Mouse (Mus musculus): ENCODE results near the gene Epb41l1. TPM values are rescaled to one million over a fixed set of nuclear protein-coding genes. Genes with fewer than 3 reads are reported as not detected.
A peak's percentile ranks its signal among the peaks of the same experiment; 100 is the strongest.

Gene Epb41l1
- polyA plus RNA-seq, 1 experiment from 2014 or later: 20.9 TPM

DNA sequence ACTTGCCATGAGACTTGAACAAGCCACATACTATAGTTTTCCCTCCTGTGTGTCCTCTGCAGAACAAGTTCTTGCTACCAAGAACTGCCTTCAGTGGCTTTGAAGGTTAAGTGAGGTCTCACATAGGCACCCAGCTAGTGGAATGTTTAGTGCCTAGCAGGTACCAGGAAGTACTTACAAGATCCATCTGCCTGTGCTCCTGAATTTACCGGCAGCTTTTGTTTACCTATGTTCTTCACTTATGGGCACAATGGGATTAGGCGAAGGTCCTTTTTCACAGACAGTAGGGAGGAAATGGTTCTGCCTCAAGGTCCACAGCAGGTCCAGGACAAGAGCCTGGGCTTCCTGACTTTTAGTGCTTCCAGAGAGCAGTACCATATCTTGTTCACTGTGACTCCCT lies 112.5 kb downstream of the Epb41l1 start:
- Histone ChIP-seq H3K4me3 (replicated peaks; ENCODE audit: low read depth, low read length) (no peak overlapping the region), H3K4me2 (ENCODE audit: low read length) (no peak overlapping the region), H3K36me3 (ENCODE audit: control insufficient read depth, insufficient read depth, low read length) (peaks cover 54% of the 10 kb centered on the region), H3K9me3 (ENCODE audit: control insufficient read depth, low read length) (no peaks in the 10 kb centered on the region), H3K27ac (replicated peaks; ENCODE audit: low read depth, low read length) (no peak overlapping the region), H3K4me1 (ENCODE audit: control insufficient read depth, insufficient read depth, low read length) (no peaks in the 10 kb centered on the region), H3K27me3 (ENCODE audit: control insufficient read depth, insufficient read depth, low read length) (no peaks in the 10 kb centered on the region), H3K9ac (replicated peaks; ENCODE audit: low read length) (no peak overlapping the region)
- WGBS: 88% methylated on average over 2 of the region's 2 CpGs
- no peak for ATAC-seq (ENCODE audit: low FRiP score, low TSS enrichment)
- no peak for DNase-seq

DNA sequence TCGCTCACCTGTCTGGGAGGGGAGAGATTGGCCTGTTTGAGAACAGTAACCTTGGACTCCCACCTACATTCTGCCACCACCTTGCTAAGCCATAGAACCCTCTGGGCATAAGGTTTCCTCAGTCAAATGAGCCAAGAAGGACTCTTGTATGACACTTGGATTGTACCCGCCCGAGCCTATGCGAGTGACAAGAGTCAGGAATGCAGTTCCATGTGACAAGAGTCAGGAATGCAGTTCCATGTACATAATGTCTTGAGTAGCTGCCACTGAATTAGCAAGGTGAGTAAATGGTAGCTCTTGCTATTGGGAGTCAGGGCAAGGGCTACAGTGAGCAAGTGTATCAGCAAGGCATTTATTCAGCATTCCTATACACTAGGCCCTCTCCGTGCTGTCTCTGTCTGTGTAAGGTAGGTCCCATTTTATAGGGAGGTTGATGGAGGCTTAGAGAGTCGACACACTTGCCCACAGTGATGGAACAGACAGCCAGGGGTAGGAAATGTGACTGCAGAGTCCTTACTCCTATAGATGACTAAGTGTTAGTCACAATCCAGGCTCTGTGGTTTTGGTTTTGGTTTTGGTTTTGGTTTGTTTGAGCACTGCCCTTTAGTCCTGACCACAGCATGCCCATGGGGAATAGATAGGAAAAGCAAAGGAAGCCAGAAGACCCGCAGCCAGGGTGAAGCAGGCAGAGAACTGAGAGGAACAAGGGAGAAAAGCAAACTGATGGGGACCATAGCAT lies 118.3 kb downstream of the Epb41l1 start:
- no peak for ATAC-seq (ENCODE audit: low FRiP score, low TSS enrichment)
- Histone ChIP-seq H3K9ac (replicated peaks; ENCODE audit: low read length) (no peak overlapping the region), H3K9me3 (ENCODE audit: control insufficient read depth, low read length) (no peaks in the 10 kb centered on the region), H3K27me3 (ENCODE audit: control insufficient read depth, insufficient read depth, low read length) (no peaks in the 10 kb centered on the region), H3K36me3 (ENCODE audit: control insufficient read depth, insufficient read depth, low read length) (peaks cover 43% of the 10 kb centered on the region), H3K4me1 (ENCODE audit: control insufficient read depth, insufficient read depth, low read length) (no peaks in the 10 kb centered on the region), H3K27ac (replicated peaks; ENCODE audit: low read depth, low read length) (no peak overlapping the region), H3K4me2 (ENCODE audit: low read length) (no peak overlapping the region), H3K4me3 (replicated peaks; ENCODE audit: low read depth, low read length) (no peak overlapping the region)
- no peak for DNase-seq
- whole genome bisulfite sequencing: 91% methylated on average over 7 of the region's 7 CpGs

DNA sequence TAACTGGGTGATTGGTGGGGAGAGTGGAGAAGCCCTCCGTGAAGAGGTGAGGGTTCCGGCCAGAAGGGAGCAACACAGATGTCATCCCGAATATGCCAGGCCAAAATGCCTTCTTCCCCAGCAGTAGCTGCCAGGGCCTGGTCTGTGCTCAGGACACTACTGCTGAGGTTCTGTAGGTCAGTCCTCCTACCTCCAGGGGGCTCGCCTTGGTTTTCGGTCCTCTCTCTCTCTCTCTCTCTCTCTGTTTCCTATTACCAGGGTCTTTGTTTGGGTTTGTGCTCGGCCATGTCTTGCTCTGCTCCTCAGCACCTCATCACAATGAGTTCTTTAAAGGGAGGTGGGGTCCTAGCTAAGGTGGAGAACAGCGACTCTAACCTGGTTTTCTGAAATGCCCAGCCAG lies 120.3 kb downstream of the Epb41l1 start:
- H3K27me3 ChIP-seq (ENCODE audit: control insufficient read depth, insufficient read depth, low read length): no peaks in the 10 kb centered on the region
- no peaks in the 10 kb centered on the region for H3K9me3 ChIP-seq (ENCODE audit: control insufficient read depth, low read length)
- no peak overlapping the region for H3K4me3 ChIP-seq (replicated peaks; ENCODE audit: low read depth, low read length)
- H3K9ac ChIP-seq (replicated peaks; ENCODE audit: low read length): no peak overlapping the region
- H3K4me1 ChIP-seq (ENCODE audit: control insufficient read depth, insufficient read depth, low read length): no peaks in the 10 kb centered on the region
- H3K4me2 ChIP-seq (ENCODE audit: low read length): no peak overlapping the region
- DNase-seq (no peak), ATAC-seq (ENCODE audit: low FRiP score, low TSS enrichment) (no peak)
- H3K27ac ChIP-seq (replicated peaks; ENCODE audit: low read depth, low read length): no peak overlapping the region
- peaks cover 26% of the 10 kb centered on the region for H3K36me3 ChIP-seq (ENCODE audit: control insufficient read depth, insufficient read depth, low read length)
- 81% methylated on average over 7 of the region's 7 CpGs for WGBS

DNA sequence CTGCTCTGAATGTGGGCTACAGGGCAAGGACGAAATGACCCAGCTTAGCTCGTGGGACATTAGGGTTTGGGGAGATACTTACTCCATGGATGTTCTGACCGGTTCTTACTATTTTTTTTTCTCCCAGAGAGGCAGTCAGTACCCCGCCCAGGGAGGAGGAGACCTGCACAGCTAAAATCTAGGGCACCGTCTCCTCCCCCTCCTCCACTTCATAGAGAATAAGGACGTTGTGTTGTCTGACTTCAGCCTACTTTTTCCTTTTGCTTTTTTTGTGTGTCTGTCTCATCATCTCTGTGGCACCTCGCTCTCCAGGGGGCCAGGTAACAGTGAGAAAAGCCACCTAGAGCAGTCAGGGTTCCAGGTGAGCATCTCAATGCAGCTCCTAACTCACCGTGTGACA lies 121.7 kb downstream of the Epb41l1 start:
- 78% methylated on average over 8 of the region's 8 CpGs for WGBS
- Histone ChIP-seq H3K4me1 (ENCODE audit: control insufficient read depth, insufficient read depth, low read length) (peaks cover 5% of the 10 kb centered on the region; the same call in 1 of the 2 replicates), H3K9ac (replicated peaks; ENCODE audit: low read length) (no peak overlapping the region), H3K9me3 (ENCODE audit: control insufficient read depth, low read length) (no peaks in the 10 kb centered on the region), H3K4me2 (ENCODE audit: low read length) (no peak overlapping the region), H3K27me3 (ENCODE audit: control insufficient read depth, insufficient read depth, low read length) (no peaks in the 10 kb centered on the region), H3K36me3 (ENCODE audit: control insufficient read depth, insufficient read depth, low read length) (peaks cover 25% of the 10 kb centered on the region), H3K4me3 (replicated peaks; ENCODE audit: low read depth, low read length) (no peak overlapping the region), H3K27ac (replicated peaks; ENCODE audit: low read depth, low read length) (no peak overlapping the region)
- DNase-seq: no peak
- no peak for ATAC-seq (ENCODE audit: low FRiP score, low TSS enrichment)

DNA sequence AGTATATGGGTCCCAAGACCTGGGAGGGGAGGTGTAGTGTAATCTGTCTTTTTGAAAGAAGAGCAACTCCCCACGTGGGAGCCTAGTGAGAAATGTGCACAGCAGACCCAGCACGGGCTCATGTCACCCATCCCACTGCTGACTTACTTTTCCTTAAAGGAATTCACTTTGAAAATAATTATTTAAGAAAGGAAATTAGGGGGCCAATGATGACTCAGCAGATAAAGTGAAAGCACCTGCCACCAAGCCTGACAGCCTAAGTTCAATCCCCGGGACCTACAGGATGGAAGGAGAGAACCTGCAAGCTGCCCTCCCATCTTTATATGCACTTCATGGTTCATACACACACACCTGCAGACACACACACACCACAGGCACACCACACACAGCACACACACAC lies 123.1 kb downstream of the Epb41l1 start:
- Histone ChIP-seq H3K36me3 (ENCODE audit: control insufficient read depth, insufficient read depth, low read length) (peaks cover 19% of the 10 kb centered on the region), H3K9me3 (ENCODE audit: control insufficient read depth, low read length) (no peaks in the 10 kb centered on the region), H3K9ac (replicated peaks; ENCODE audit: low read length) (no peak overlapping the region), H3K4me2 (ENCODE audit: low read length) (no peak overlapping the region), H3K4me1 (ENCODE audit: control insufficient read depth, insufficient read depth, low read length) (peaks cover 12% of the 10 kb centered on the region), H3K4me3 (replicated peaks; ENCODE audit: low read depth, low read length) (no peak overlapping the region), H3K27ac (replicated peaks; ENCODE audit: low read depth, low read length) (no peak overlapping the region), H3K27me3 (ENCODE audit: control insufficient read depth, insufficient read depth, low read length) (no peaks in the 10 kb centered on the region)
- WGBS: 82% methylated on average over 3 of the region's 3 CpGs
- ATAC-seq (ENCODE audit: low FRiP score, low TSS enrichment) (no peak), DNase-seq (no peak)

DNA sequence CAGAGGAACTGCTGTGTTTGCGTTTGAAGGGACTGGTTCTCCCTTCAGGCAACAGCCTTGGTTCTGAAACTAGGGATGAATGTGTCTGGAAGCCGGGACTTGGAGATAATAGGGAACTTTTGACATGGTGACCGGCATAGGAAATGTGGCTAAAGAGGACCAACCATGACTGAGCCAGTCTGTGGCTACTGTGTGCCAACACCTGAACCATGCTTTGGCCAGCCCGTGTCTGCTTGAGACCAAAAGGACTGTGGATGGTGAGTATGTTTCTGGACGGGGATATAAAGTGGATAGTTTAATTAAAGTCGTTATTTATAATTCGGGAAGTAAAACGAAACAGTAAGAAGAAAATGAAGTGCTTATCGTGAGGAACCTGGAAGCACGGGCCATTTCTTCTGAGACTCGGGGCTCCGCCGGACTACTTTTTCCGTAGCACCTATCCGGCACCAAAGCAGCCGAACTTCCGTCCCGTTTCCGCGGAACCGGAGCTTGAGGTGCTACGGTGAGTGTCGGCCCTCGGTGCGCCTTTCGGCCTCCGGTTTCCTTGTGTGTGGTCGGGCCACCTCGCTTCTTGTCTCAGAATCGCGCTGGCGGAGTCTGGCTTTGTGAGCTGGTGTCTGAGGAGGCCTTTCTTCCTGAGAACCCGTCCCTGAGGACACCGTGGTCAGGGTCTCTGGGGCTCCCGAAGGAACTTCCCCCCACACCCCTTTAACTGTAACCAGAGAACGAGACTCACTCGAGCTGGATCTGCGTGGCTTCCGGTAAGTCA lies 126.6 kb downstream of the Epb41l1 start, which contains the start of gene Aar2:
Aar2 (plus strand) TSS at position 462 of the 769 bp plus-strand sequence.
- Histone ChIP-seq H3K4me1 (ENCODE audit: control insufficient read depth, insufficient read depth, low read length) (peaks cover 17% of the 10 kb centered on the region), H3K36me3 (ENCODE audit: control insufficient read depth, insufficient read depth, low read length) (peaks cover 20% of the 10 kb centered on the region), H3K9me3 (ENCODE audit: control insufficient read depth, low read length) (no peaks in the 10 kb centered on the region), H3K4me3 (replicated peaks; ENCODE audit: low read depth, low read length) (peak within 1 kb of the TSS; percentile 86), H3K27ac (replicated peaks; ENCODE audit: low read depth, low read length) (peak within 1 kb of the TSS; percentile 57; the same call in 1 of the 2 replicates), H3K27me3 (ENCODE audit: control insufficient read depth, insufficient read depth, low read length) (no peaks in the 10 kb centered on the region), H3K4me2 (ENCODE audit: low read length) (peak within 1 kb of the TSS; percentile 87), H3K9ac (replicated peaks; ENCODE audit: low read length) (peak within 1 kb of the TSS; percentile 78)
- ATAC-seq (ENCODE audit: low FRiP score, low TSS enrichment): no peak
- peak; percentile 88 for DNase-seq
- 5% methylated on average over 39 of the region's 39 CpGs for WGBS

DNA sequence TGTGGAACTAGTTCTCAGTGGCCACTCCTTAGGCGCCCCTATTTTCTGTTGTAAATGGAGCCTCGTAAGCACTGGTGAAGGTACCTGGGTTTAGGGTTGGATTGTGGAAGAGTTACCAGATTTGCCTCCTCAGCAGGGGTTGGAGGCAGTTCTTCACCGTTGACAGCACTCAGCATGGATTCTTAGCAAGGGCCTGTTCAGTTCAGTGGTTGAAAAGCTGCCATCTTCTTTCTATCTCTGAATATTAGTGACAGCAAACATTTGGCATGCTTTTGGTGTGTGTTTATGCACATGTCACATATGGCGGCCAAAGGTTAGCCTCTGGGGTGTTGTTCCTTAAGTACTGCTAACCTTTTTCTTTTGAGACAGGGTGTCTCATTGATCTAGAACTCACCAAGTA lies 131.7 kb downstream of the Epb41l1 start:
- H3K9me3 ChIP-seq (ENCODE audit: control insufficient read depth, low read length): no peaks in the 10 kb centered on the region
- H3K4me2 ChIP-seq (ENCODE audit: low read length): no peak overlapping the region
- H3K27me3 ChIP-seq (ENCODE audit: control insufficient read depth, insufficient read depth, low read length): no peaks in the 10 kb centered on the region
- no peak overlapping the region for H3K4me3 ChIP-seq (replicated peaks; ENCODE audit: low read depth, low read length)
- H3K27ac ChIP-seq (replicated peaks; ENCODE audit: low read depth, low read length): no peak overlapping the region
- DNase-seq (no peak), ATAC-seq (ENCODE audit: low FRiP score, low TSS enrichment) (no peak)
- H3K9ac ChIP-seq (replicated peaks; ENCODE audit: low read length): no peak overlapping the region
- 95% methylated on average over 4 of the region's 4 CpGs for WGBS
- peaks cover 12% of the 10 kb centered on the region; the same call in 1 of the 2 replicates for H3K4me1 ChIP-seq (ENCODE audit: control insufficient read depth, insufficient read depth, low read length)
- peaks cover 63% of the 10 kb centered on the region for H3K36me3 ChIP-seq (ENCODE audit: control insufficient read depth, insufficient read depth, low read length)

DNA sequence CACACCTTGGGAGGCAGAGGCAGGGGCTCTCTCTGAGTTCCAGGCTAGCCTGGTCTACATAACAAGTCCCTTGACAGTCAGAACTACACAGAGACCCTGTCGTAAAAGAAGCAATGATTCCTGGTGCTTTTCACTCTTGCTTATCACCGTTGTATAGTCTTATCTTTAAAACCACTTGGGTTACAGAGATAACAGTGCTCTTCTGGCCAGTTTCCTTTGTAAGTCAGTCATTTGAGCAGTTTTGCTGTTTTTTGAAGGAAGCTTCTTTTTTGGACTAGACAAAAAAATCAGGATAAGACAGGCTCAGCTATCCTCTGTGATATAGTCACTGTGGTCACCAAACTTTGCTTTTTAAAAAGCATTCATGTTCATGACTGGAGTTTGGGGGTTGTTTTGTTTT lies 141.1 kb downstream of the Epb41l1 start:
- DNase-seq (no peak), ATAC-seq (ENCODE audit: low FRiP score, low TSS enrichment) (no peak)
- Histone ChIP-seq H3K27me3 (ENCODE audit: control insufficient read depth, insufficient read depth, low read length) (no peaks in the 10 kb centered on the region), H3K9ac (replicated peaks; ENCODE audit: low read length) (no peak overlapping the region), H3K4me3 (replicated peaks; ENCODE audit: low read depth, low read length) (no peak overlapping the region), H3K9me3 (ENCODE audit: control insufficient read depth, low read length) (no peaks in the 10 kb centered on the region), H3K4me1 (ENCODE audit: control insufficient read depth, insufficient read depth, low read length) (no peaks in the 10 kb centered on the region), H3K4me2 (ENCODE audit: low read length) (no peak overlapping the region), H3K36me3 (ENCODE audit: control insufficient read depth, insufficient read depth, low read length) (peaks cover 64% of the 10 kb centered on the region), H3K27ac (replicated peaks; ENCODE audit: low read depth, low read length) (no peak overlapping the region)
- WGBS: 97% methylated on average over 2 of the region's 2 CpGs
